Mouse (Mus musculus) hindbrain, embryonic 15.5 days (tissue): ENCODE measurements around the gene Cntf. TPM values are rescaled to one million over a fixed set of nuclear protein-coding genes. Genes with fewer than 3 reads are reported as not detected.

Experiments used
- ATAC-seq: fragments of 200-750 bp; cut with Nextera tagmentation; 2 replicates; pipeline ENCODE4 v1.8.0; 2017; ENCODE audit warnings: low read depth, moderate number of reproducible peaks, moderate TSS enrichment; ENCODE audit not compliant: low FRiP score
- H3K27ac ChIP-seq: fragments of 300-500 bp; sonication (generic); replicated peaks from 2 replicates; pipeline ENCODE4 v1.5.1; 2015; ENCODE audit warnings: mild to moderate bottlenecking, inconsistent platforms
- H3K27me3 ChIP-seq: fragments of 300-500 bp; sonication (generic); 2 replicates; pipeline ENCODE4 v1.6.1; 2015; ENCODE audit warnings: control low read depth, inconsistent platforms
- H3K36me3 ChIP-seq: fragments of 300-500 bp; sonication (generic); 2 replicates; pipeline ENCODE4 v1.6.1; 2015; ENCODE audit warnings: control low read depth, inconsistent platforms
- H3K4me1 ChIP-seq: fragments of 300-500 bp; sonication (generic); replicated peaks from 2 replicates; pipeline ENCODE4 v1.6.1; 2015; ENCODE audit warnings: control low read depth, inconsistent platforms
- H3K4me2 ChIP-seq: fragments of 300-500 bp; sonication (generic); 2 replicates; pipeline ENCODE4 v1.6.1; 2015; ENCODE audit warnings: moderate library complexity, mild to moderate bottlenecking, inconsistent platforms
- H3K4me3 ChIP-seq: fragments of 300-500 bp; sonication (generic); 2 replicates; pipeline ENCODE4 v1.5.1; 2015; ENCODE audit warnings: mild to moderate bottlenecking, inconsistent platforms
- H3K9ac ChIP-seq: fragments of 300-500 bp; sonication (generic); 2 replicates; pipeline ENCODE4 v1.6.1; 2015; ENCODE audit warnings: inconsistent platforms
- H3K9me3 ChIP-seq: fragments of 300-500 bp; sonication (generic); 2 replicates; pipeline ENCODE4 v1.6.1; 2016; ENCODE audit warnings: control low read depth, inconsistent platforms
- WGBS: fragments of 180-500 bp; shearing (Covaris S2); methylation state at CpG from one replicate; pipeline ENCODE4 v1.1.7; 2015; 5-methylcytosine and 5-hydroxymethylcytosine counted together
- polyA plus RNA-seq: library from polyadenylated mRNA; unstranded; fragments of >200 nt; fragmentation: Nextera tagmentation; extraction: Ambion mirVana; gene quantifications from 2 replicates; pipeline ENCODE4 v1.2.1, GENCODE M21; 2015

The Cntf gene
- polyA plus RNA-seq, 1 experiment from 2014 or later = 1.2 TPM

- Histone ChIP-seq H3K4me3 (peak overlapping the region; percentile 98), H3K4me2 (peak overlapping the region; percentile 94), H3K9me3 (no peaks in the 10 kb centered on the region), H3K36me3 (no peaks in the 10 kb centered on the region), H3K27ac (peak overlapping the region; percentile 99), H3K27me3 (no peaks in the 10 kb centered on the region), H3K9ac (peak overlapping the region; percentile 61), H3K4me1 (peaks cover 23% of the 10 kb centered on the region)
- under 1% methylated on average over 29 of the region's 29 CpGs for WGBS
- ATAC-seq = no peak
These were observed 31.0 kb upstream of the Cntf start for GRCm38 (mm10) chr19:12796328-12796931.

- no peaks in the 10 kb centered on the region for H3K36me3 ChIP-seq
- WGBS = under 1% methylated on average over 56 of the region's 76 CpGs
- peak; percentile 96 for ATAC-seq
- peaks cover 28% of the 10 kb centered on the region for H3K4me1 ChIP-seq
- H3K9ac ChIP-seq = peak within 1 kb of the TSS; percentile 97
- no peaks in the 10 kb centered on the region for H3K27me3 ChIP-seq
- H3K4me3 ChIP-seq = peak within 1 kb of the TSS; percentile 98
- H3K9me3 ChIP-seq = no peaks in the 10 kb centered on the region
- peak within 1 kb of the TSS; percentile 94 for H3K4me2 ChIP-seq
- H3K27ac ChIP-seq = peak within 1 kb of the TSS; percentile 99
These were observed 30.3 kb upstream of the Cntf start, which contains the start of the genes Zfp91 and Lpxn for GRCm38 (mm10) chr19:12795511-12796327. Gene Zfp91, minus strand, starts transcription at chr19:12796126. Gene Lpxn, plus strand, starts transcription at chr19:12796193.

GRCm38 (mm10) chr19:12795110-12795509, 29.7 kb upstream of the Cntf start:
- peak overlapping the region; percentile 52 for H3K4me2 ChIP-seq
- H3K27me3 ChIP-seq = no peaks in the 10 kb centered on the region
- H3K27ac ChIP-seq = peak overlapping the region; percentile 99
- peak overlapping the region; percentile 97 for H3K9ac ChIP-seq
- no peaks in the 10 kb centered on the region for H3K9me3 ChIP-seq
- peak overlapping the region; percentile 98 for H3K4me3 ChIP-seq
- peak; percentile 55 for ATAC-seq
- H3K36me3 ChIP-seq = no peaks in the 10 kb centered on the region
- H3K4me1 ChIP-seq = peaks cover 28% of the 10 kb centered on the region
- WGBS = 1% methylated on average over 52 of the region's 63 CpGs

- no peaks in the 10 kb centered on the region for H3K9me3 ChIP-seq
- H3K4me2 ChIP-seq = peak overlapping the region; percentile 52
- no peaks in the 10 kb centered on the region for H3K36me3 ChIP-seq
- WGBS = 2% methylated on average over 37 of the region's 39 CpGs
- H3K9ac ChIP-seq = peak overlapping the region; percentile 97
- no peaks in the 10 kb centered on the region for H3K27me3 ChIP-seq
- peak overlapping the region; percentile 98 for H3K4me3 ChIP-seq
- peak overlapping the region; percentile 99 for H3K27ac ChIP-seq
- ATAC-seq = peak; percentile 65
- peaks cover 28% of the 10 kb centered on the region for H3K4me1 ChIP-seq
These were observed 28.9 kb upstream of the Cntf start for GRCm38 (mm10) chr19:12794056-12795044.

- Histone ChIP-seq H3K9me3 (no peaks in the 10 kb centered on the region), H3K4me2 (no peak overlapping the region), H3K9ac (no peak overlapping the region), H3K4me1 (peaks cover 27% of the 10 kb centered on the region), H3K4me3 (no peak overlapping the region), H3K27me3 (no peaks in the 10 kb centered on the region), H3K36me3 (no peaks in the 10 kb centered on the region), H3K27ac (no peak overlapping the region)
- ATAC-seq = no peak
These were observed 26.9 kb upstream of the Cntf start for GRCm38 (mm10) chr19:12792374-12792773.

- no peak overlapping the region for H3K27ac ChIP-seq
- H3K9me3 ChIP-seq = no peaks in the 10 kb centered on the region
- 81% methylated on average over 4 of the region's 4 CpGs for WGBS
- H3K4me2 ChIP-seq = no peak overlapping the region
- no peak for ATAC-seq
- peaks cover 11% of the 10 kb centered on the region for H3K4me1 ChIP-seq
- no peaks in the 10 kb centered on the region for H3K36me3 ChIP-seq
- H3K27me3 ChIP-seq = no peaks in the 10 kb centered on the region
- H3K4me3 ChIP-seq = no peak overlapping the region
- H3K9ac ChIP-seq = no peak overlapping the region
These were observed 22.3 kb upstream of the Cntf start for GRCm38 (mm10) chr19:12787721-12788120.

- Histone ChIP-seq H3K27me3 (no peaks in the 10 kb centered on the region), H3K9me3 (no peaks in the 10 kb centered on the region), H3K36me3 (no peaks in the 10 kb centered on the region), H3K4me2 (no peak overlapping the region), H3K9ac (no peak overlapping the region), H3K4me3 (no peak overlapping the region), H3K27ac (no peak overlapping the region), H3K4me1 (peaks cover 11% of the 10 kb centered on the region)
- no peak for ATAC-seq
- WGBS = 88% methylated on average over 2 of the region's 2 CpGs
These were observed 21.5 kb upstream of the Cntf start for GRCm38 (mm10) chr19:12786803-12787395.

GRCm38 (mm10) chr19:12780437-12780836, 15.0 kb upstream of the Cntf start:
- H3K9me3 ChIP-seq = no peaks in the 10 kb centered on the region
- no peak for ATAC-seq
- no peak overlapping the region for H3K4me2 ChIP-seq
- H3K9ac ChIP-seq = no peak overlapping the region
- H3K4me1 ChIP-seq = no peaks in the 10 kb centered on the region
- H3K27me3 ChIP-seq = no peaks in the 10 kb centered on the region
- peaks cover 19% of the 10 kb centered on the region for H3K36me3 ChIP-seq
- H3K4me3 ChIP-seq = no peak overlapping the region
- H3K27ac ChIP-seq = no peak overlapping the region

GRCm38 (mm10) chr19:12770888-12771287, 5.5 kb upstream of the Cntf start:
- H3K4me2 ChIP-seq = no peak overlapping the region
- H3K27me3 ChIP-seq = no peaks in the 10 kb centered on the region
- no peak for ATAC-seq
- H3K9ac ChIP-seq = no peak overlapping the region
- no peaks in the 10 kb centered on the region for H3K9me3 ChIP-seq
- H3K4me1 ChIP-seq = no peaks in the 10 kb centered on the region
- H3K36me3 ChIP-seq = peaks cover 42% of the 10 kb centered on the region
- no peak overlapping the region for H3K4me3 ChIP-seq
- H3K27ac ChIP-seq = no peak overlapping the region
- WGBS = 88% methylated on average over 5 of the region's 5 CpGs

GRCm38 (mm10) chr19:12762212-12763130, 3.0 kb downstream of the Cntf start:
- no peaks in the 10 kb centered on the region for H3K27me3 ChIP-seq
- WGBS = 64% methylated on average over 2 of the region's 2 CpGs
- no peak overlapping the region for H3K4me2 ChIP-seq
- no peak overlapping the region for H3K27ac ChIP-seq
- no peaks in the 10 kb centered on the region for H3K4me1 ChIP-seq
- peaks cover 31% of the 10 kb centered on the region for H3K36me3 ChIP-seq
- H3K9me3 ChIP-seq = no peaks in the 10 kb centered on the region
- ATAC-seq = no peak
- no peak overlapping the region for H3K9ac ChIP-seq
- H3K4me3 ChIP-seq = no peak overlapping the region

GRCm38 (mm10) chr19:12759656-12760055, 5.8 kb downstream of the Cntf start:
- no peak overlapping the region for H3K9ac ChIP-seq
- WGBS = 56% methylated on average over 2 of the region's 2 CpGs
- ATAC-seq = no peak

More at GRCm38 (mm10) chr19:12759656-12760055, 5.8 kb downstream of the Cntf start:
- no peaks in the 10 kb centered on the region for H3K4me1 ChIP-seq
- H3K36me3 ChIP-seq = peaks cover 18% of the 10 kb centered on the region
- H3K4me3 ChIP-seq = no peak overlapping the region
- H3K27me3 ChIP-seq = no peaks in the 10 kb centered on the region
- H3K4me2 ChIP-seq = no peak overlapping the region
- H3K9me3 ChIP-seq = no peaks in the 10 kb centered on the region
- H3K27ac ChIP-seq = no peak overlapping the region; the same call in 1 of the 2 replicates
